Mouse (Mus musculus): ENCODE measurements at regions not wholly inside any gene's neighbourhood (a gene's known extent, or its start where the extent isn't known, plus 50 kb on each side); places are given as distances from the start of the nearest gene placed in this dataset.
A peak's percentile ranks its signal among the peaks of the same experiment; 100 is the strongest.

DNA sequence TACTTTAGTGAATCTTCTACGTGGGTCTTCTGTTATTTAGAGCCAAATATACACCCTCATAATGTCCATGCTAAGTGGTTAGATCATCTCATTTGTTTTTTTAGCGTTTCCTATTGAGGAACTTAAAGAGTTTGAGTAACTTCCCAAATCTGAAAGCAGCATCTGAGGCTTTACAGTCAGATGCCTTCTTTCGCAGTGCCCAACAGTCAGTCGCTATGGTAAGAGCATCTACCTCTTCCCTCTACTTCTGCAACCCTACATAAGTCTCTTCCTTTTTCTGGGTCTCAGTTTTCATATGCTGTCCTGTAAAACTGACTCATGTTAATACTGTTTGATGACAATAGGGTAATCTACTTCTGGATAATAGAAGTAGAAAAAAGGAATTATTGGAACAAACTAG is 146.8 kb downstream of the Ktn1 start:
- Histone ChIP-seq H3K36me3 (ENCODE audit: control insufficient read depth, insufficient read depth, low read length) (no peaks in the 10 kb centered on the region), H3K4me2 (ENCODE audit: low read length) (no peak overlapping the region), H3K9ac (ENCODE audit: low read length) (no peak overlapping the region), H3K9me3 (replicated peaks; ENCODE audit: control insufficient read depth, low read length) (no peaks in the 10 kb centered on the region), H3K4me1 (ENCODE audit: control insufficient read depth, insufficient read depth, low read length) (no peaks in the 10 kb centered on the region), H3K4me3 (ENCODE audit: low read depth, low read length) (no peak overlapping the region), H3K27ac (ENCODE audit: low read depth, low read length) (no peak overlapping the region), H3K27me3 (replicated peaks; ENCODE audit: control insufficient read depth, insufficient read depth, low read length) (no peaks in the 10 kb centered on the region)
- 91% methylated on average over 4 of the region's 4 CpGs for WGBS
- DNase-seq (ENCODE audit: low spot score), result no peak
- ATAC-seq, result no peak

DNA sequence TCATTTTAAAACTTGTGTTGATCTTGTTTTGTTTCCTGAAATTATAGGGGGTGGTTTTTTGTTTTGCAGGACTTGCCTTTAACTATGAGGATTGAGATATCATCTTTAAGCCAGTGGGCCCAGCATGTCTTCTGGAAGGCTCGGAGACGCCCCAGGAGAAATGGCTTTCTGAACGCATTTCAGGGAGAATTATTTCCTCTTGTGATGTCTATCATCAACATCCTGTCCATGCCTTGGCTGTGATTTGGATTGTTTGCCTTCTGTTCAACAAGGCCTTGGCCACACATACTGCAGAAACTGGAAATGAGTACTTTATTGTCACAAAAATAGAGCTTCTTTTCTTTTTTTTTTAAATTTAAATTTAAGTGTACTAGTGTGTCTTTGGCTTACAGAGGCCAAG is 150.0 kb downstream of the Ktn1 start:
- Histone ChIP-seq H3K9me3 (replicated peaks; ENCODE audit: control insufficient read depth, low read length) (no peaks in the 10 kb centered on the region), H3K4me3 (ENCODE audit: low read depth, low read length) (no peak overlapping the region), H3K4me1 (ENCODE audit: control insufficient read depth, insufficient read depth, low read length) (0 out of 2 replicates have a peak, but pooled peaks cover 2% of the 10 kb centered on the region), H3K4me2 (ENCODE audit: low read length) (no peak overlapping the region), H3K27me3 (replicated peaks; ENCODE audit: control insufficient read depth, insufficient read depth, low read length) (no peaks in the 10 kb centered on the region), H3K27ac (ENCODE audit: low read depth, low read length) (no peak overlapping the region), H3K9ac (ENCODE audit: low read length) (no peak overlapping the region), H3K36me3 (ENCODE audit: control insufficient read depth, insufficient read depth, low read length) (no peaks in the 10 kb centered on the region)
- 84% methylated on average over 3 of the region's 3 CpGs for WGBS
- ATAC-seq, result no peak
- DNase-seq (ENCODE audit: low spot score), result no peak

DNA sequence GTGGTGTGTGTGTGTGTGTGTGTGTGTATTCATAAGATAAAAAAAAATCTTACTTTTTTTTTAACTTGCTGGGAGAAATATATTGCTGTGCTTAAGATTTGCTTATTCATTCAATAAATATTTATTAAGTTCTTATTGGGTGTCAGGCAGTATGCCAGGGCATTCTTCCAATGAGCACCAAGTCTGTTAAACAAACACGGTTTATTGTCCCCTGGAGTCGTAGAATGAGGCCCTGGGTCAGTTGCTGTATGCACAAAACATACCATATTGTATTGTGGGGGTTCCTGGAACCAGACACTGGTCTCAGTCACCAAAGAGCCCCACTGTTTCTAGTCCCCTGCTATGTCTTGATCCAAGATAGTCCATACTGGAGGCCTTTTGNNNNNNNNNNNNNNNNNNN is 151.3 kb downstream of the Ktn1 start:
- Histone ChIP-seq H3K36me3 (ENCODE audit: control insufficient read depth, insufficient read depth, low read length) (no peaks in the 10 kb centered on the region), H3K4me1 (ENCODE audit: control insufficient read depth, insufficient read depth, low read length) (0 out of 2 replicates have a peak, but pooled peaks cover 2% of the 10 kb centered on the region), H3K27ac (ENCODE audit: low read depth, low read length) (no peak overlapping the region), H3K4me3 (ENCODE audit: low read depth, low read length) (no peak overlapping the region), H3K9ac (ENCODE audit: low read length) (no peak overlapping the region), H3K27me3 (replicated peaks; ENCODE audit: control insufficient read depth, insufficient read depth, low read length) (no peaks in the 10 kb centered on the region), H3K9me3 (replicated peaks; ENCODE audit: control insufficient read depth, low read length) (no peaks in the 10 kb centered on the region), H3K4me2 (ENCODE audit: low read length) (no peak overlapping the region)
- DNase-seq (ENCODE audit: low spot score) (no peak), ATAC-seq (no peak)
- WGBS, result 63% methylated on average over 2 of the region's 2 CpGs

DNA sequence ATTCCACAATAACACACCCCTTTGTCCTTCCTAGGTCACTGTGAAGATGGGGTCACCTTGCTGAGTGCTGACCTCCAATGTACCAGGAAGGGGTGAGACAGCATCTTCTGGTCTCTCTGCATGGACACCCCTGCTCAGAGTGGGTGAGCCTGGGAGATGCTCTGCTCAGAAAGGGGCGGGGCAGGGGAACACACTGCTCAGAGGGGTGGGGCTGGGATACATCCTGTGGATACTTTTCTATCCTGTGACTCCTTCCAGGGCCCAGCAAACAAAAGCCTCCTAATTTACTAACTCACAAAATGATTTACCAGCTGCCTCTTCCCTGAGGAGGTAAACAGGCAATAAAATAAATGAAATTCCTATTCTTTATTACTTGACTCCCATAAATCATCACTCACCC is 157.0 kb downstream of the Ktn1 start:
- Histone ChIP-seq H3K4me3 (ENCODE audit: low read depth, low read length) (no peak overlapping the region), H3K4me2 (ENCODE audit: low read length) (no peak overlapping the region), H3K36me3 (ENCODE audit: control insufficient read depth, insufficient read depth, low read length) (no peaks in the 10 kb centered on the region), H3K27me3 (replicated peaks; ENCODE audit: control insufficient read depth, insufficient read depth, low read length) (no peaks in the 10 kb centered on the region), H3K9me3 (replicated peaks; ENCODE audit: control insufficient read depth, low read length) (no peaks in the 10 kb centered on the region), H3K4me1 (ENCODE audit: control insufficient read depth, insufficient read depth, low read length) (peaks cover 23% of the 10 kb centered on the region), H3K9ac (ENCODE audit: low read length) (no peak overlapping the region), H3K27ac (ENCODE audit: low read depth, low read length) (no peak overlapping the region)
- 100% methylated on average over 1 of the region's 1 CpGs for WGBS
- DNase-seq (ENCODE audit: low spot score) (no peak), ATAC-seq (no peak)

DNA sequence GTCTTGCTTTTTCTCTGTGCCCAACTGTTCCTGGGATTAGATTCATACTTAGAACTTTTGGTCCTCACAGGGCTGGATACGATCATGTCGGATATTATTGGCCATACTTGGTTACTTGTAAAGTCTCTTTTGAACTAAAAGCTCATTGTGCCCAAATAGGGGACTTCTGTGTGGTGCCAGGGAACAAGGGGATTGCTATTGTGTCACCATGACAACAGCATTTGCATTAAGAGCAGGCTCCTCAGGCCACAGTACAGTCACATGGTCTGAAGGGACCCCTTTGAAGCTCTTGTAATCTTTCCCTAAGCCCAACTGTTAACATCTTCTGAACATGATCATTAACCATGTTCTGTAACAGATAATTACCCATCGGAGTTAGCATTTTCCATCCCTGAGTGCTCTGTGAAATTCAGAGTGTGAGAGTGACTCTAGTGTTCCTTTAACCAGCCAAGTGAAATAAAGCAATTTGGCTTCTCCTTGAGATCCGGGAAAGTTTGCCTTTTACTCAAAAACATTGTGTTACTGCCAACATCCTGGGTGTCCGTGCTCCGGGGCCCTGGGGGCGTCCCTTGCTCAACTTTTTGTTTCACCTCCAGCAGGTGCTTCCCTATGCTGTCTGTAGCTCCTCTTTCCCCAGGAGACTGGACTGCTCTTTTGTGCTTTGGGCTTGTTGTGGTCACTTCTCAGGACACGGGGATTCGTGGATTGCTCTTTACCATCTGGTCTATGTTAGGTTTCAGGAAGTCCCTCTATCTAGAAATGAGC is 157.7 kb downstream of the Ktn1 start:
- ATAC-seq (peak; percentile 84), DNase-seq (ENCODE audit: low spot score) (peak; percentile 83)
- no peaks in the 10 kb centered on the region for H3K9me3 ChIP-seq (replicated peaks; ENCODE audit: control insufficient read depth, low read length)
- WGBS, result 9% methylated on average over 9 of the region's 9 CpGs
- H3K4me3 ChIP-seq (ENCODE audit: low read depth, low read length), result no peak overlapping the region
- no peak overlapping the region for H3K4me2 ChIP-seq (ENCODE audit: low read length)
- H3K9ac ChIP-seq (ENCODE audit: low read length), result no peak overlapping the region
- peaks cover 23% of the 10 kb centered on the region for H3K4me1 ChIP-seq (ENCODE audit: control insufficient read depth, insufficient read depth, low read length)
- no peaks in the 10 kb centered on the region for H3K36me3 ChIP-seq (ENCODE audit: control insufficient read depth, insufficient read depth, low read length)
- no peak overlapping the region for H3K27ac ChIP-seq (ENCODE audit: low read depth, low read length)
- H3K27me3 ChIP-seq (replicated peaks; ENCODE audit: control insufficient read depth, insufficient read depth, low read length), result no peaks in the 10 kb centered on the region

DNA sequence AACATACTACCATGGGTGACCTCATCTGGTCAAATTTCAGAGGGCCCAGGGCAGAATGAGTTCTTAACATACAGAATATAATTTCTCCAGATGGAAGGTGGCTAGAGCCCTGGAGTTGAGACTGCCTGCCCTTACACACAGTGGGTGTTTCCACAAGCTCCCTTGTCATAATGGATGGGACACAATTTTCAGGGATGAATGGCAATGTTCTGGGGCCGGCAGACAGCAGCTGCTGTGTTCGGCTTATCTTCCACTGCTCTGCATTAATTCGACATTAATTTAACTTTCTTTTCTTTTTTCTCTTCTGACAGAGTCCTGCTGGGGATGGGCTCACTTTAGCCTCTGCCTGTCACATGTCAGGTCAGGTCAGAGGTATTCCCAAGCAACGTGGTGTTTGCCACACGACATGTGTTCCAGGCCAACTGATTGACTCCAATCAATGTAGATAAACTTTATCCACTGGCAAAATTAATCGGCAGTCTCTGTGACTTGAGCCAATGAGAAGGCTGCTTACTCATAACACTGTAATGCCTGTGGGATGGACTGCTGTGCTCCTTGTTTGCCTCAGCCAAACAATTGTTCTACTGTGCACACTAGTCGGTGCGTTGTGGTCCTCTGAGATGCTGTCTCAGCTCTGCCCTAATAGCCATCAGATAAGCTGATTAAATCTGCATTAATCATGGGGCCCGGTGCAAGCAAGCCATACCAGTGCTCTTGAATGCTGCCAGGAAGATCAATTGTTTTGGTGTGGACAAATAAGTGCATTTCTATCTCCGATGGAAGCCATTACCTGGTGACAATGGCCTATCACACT is 160.1 kb downstream of the Ktn1 start:
- H3K36me3 ChIP-seq (ENCODE audit: control insufficient read depth, insufficient read depth, low read length), result no peaks in the 10 kb centered on the region
- H3K4me3 ChIP-seq (ENCODE audit: low read depth, low read length), result no peak overlapping the region
- H3K27me3 ChIP-seq (replicated peaks; ENCODE audit: control insufficient read depth, insufficient read depth, low read length), result no peaks in the 10 kb centered on the region
- peak; percentile 26 for DNase-seq (ENCODE audit: low spot score)
- peak; percentile 42 for ATAC-seq
- peaks cover 21% of the 10 kb centered on the region for H3K4me1 ChIP-seq (ENCODE audit: control insufficient read depth, insufficient read depth, low read length)
- no peak overlapping the region for H3K27ac ChIP-seq (ENCODE audit: low read depth, low read length)
- H3K9me3 ChIP-seq (replicated peaks; ENCODE audit: control insufficient read depth, low read length), result no peaks in the 10 kb centered on the region
- H3K4me2 ChIP-seq (ENCODE audit: low read length), result no peak overlapping the region
- WGBS, result 22% methylated on average over 10 of the region's 10 CpGs
- H3K9ac ChIP-seq (ENCODE audit: low read length), result no peak overlapping the region

DNA sequence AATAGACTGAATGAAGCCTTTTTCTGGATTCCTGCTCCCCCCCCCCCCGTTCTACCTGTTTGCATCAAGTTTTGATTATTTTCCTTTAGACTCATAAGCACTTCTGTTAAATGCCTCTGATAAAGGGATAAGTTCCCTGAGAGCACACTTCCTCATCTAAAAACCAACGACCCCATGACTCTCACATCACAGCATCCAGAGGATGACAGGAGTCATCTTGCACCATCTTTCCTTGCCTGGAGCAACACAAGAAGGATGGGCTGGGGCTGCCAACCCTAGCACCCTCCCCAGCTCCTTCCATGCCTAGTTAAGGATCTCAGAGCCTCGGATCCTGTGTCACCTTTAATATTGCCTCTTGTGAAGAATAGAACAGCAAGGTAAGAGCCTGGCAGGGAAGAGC is 170.0 kb downstream of the Ktn1 start:
- Histone ChIP-seq H3K36me3 (ENCODE audit: control insufficient read depth, insufficient read depth, low read length) (no peaks in the 10 kb centered on the region), H3K4me2 (ENCODE audit: low read length) (no peak overlapping the region), H3K9me3 (replicated peaks; ENCODE audit: control insufficient read depth, low read length) (no peaks in the 10 kb centered on the region), H3K27ac (ENCODE audit: low read depth, low read length) (no peak overlapping the region), H3K27me3 (replicated peaks; ENCODE audit: control insufficient read depth, insufficient read depth, low read length) (no peaks in the 10 kb centered on the region), H3K4me3 (ENCODE audit: low read depth, low read length) (no peak overlapping the region), H3K4me1 (ENCODE audit: control insufficient read depth, insufficient read depth, low read length) (peaks cover 4% of the 10 kb centered on the region), H3K9ac (ENCODE audit: low read length) (no peak overlapping the region)
- no peak for DNase-seq (ENCODE audit: low spot score)
- no peak for ATAC-seq
- WGBS, result 82% methylated on average over 3 of the region's 3 CpGs

DNA sequence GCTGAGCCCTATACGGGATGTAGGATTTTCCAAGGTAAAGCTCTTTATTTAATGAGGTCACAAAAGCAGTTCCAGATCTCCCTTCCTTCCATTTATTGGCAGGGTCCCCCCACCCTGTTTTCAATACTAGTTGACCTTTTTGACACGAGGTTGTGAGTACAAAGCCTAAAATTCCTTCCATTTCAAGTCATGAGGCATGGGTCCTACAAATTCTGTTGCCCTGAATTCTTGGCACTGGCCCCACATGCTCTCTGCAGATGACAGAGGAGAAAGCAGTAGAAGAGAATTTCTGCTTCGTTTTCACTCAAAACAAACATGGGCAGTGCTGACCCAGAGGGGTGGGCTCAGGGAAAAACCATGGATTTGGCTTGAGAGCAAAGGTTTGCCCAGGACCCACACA is 170.4 kb downstream of the Ktn1 start:
- Histone ChIP-seq H3K36me3 (ENCODE audit: control insufficient read depth, insufficient read depth, low read length) (no peaks in the 10 kb centered on the region), H3K9ac (ENCODE audit: low read length) (no peak overlapping the region), H3K9me3 (replicated peaks; ENCODE audit: control insufficient read depth, low read length) (no peaks in the 10 kb centered on the region), H3K27me3 (replicated peaks; ENCODE audit: control insufficient read depth, insufficient read depth, low read length) (no peaks in the 10 kb centered on the region), H3K27ac (ENCODE audit: low read depth, low read length) (no peak overlapping the region), H3K4me3 (ENCODE audit: low read depth, low read length) (no peak overlapping the region), H3K4me2 (ENCODE audit: low read length) (no peak overlapping the region), H3K4me1 (ENCODE audit: control insufficient read depth, insufficient read depth, low read length) (peaks cover 4% of the 10 kb centered on the region)
- WGBS, result 65% methylated on average over 3 of the region's 3 CpGs
- no peak for DNase-seq (ENCODE audit: low spot score)
- ATAC-seq, result no peak

DNA sequence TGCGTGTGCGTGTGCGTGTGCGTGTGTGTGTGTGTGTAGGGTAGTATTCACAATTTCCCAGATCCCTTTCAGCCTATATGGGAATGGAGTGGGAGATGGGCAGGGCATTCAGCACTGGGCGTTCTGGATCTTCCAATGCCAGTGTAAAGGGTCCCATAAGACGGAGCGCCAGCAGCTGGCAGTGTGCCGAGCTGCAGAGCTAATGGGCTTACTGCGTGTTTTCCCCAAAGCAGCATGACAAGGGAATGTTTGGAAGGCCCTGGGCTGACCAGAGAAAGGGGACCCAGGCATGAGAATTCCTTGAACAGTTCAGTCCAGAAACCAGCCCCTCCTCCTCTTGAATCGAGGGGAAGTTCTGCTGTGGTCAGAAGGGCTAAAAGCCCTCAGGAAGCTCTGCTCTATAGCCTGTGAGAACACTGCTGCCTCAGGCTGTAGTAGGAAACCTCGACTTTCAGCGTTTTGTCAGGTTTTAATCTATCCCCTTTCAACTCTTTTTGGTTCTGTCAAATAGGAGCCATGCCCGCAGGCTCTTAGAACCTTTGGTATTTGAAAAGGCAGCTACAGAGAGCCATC is 172.4 kb downstream of the Ktn1 start:
- ATAC-seq, result peak; percentile 69; the same call in 1 of the 2 replicates
- no peak overlapping the region for H3K4me2 ChIP-seq (ENCODE audit: low read length)
- peak; percentile 81 for DNase-seq (ENCODE audit: low spot score)
- no peak overlapping the region for H3K4me3 ChIP-seq (ENCODE audit: low read depth, low read length)
- H3K27ac ChIP-seq (ENCODE audit: low read depth, low read length), result no peak overlapping the region
- no peaks in the 10 kb centered on the region for H3K36me3 ChIP-seq (ENCODE audit: control insufficient read depth, insufficient read depth, low read length)
- no peak overlapping the region for H3K9ac ChIP-seq (ENCODE audit: low read length)
- 70% methylated on average over 13 of the region's 13 CpGs for WGBS
- no peaks in the 10 kb centered on the region for H3K27me3 ChIP-seq (replicated peaks; ENCODE audit: control insufficient read depth, insufficient read depth, low read length)
- H3K4me1 ChIP-seq (ENCODE audit: control insufficient read depth, insufficient read depth, low read length), result peaks cover 4% of the 10 kb centered on the region
- no peaks in the 10 kb centered on the region for H3K9me3 ChIP-seq (replicated peaks; ENCODE audit: control insufficient read depth, low read length)
